Mouse (Mus musculus) heart, postnatal 0 days (tissue): Measurements from ENCODE around the gene Dennd1a. TPM values are rescaled to one million over a fixed set of nuclear protein-coding genes. Genes with fewer than 3 reads are reported as not detected.

ENCODE experiments used
- ATAC-seq: fragments of 200-750 bp; cut with Nextera tagmentation; 2 replicates; pipeline ENCODE4 v1.8.0; 2017; ENCODE audit warnings: low read depth, moderate number of reproducible peaks, moderate library complexity; ENCODE audit not compliant: insufficient read depth
- DNase-seq: peaks from one replicate; pipeline ENCODE4 v3.0.0-alpha.2; 2016; ENCODE audit warnings: low spot score
- H3K27ac ChIP-seq: fragments of 300-500 bp; sonication (generic); 2 replicates; pipeline ENCODE4 v1.5.1; 2014; ENCODE audit warnings: low read depth, mild to moderate bottlenecking
- H3K27me3 ChIP-seq: fragments of 300-500 bp; sonication (generic); 2 replicates; pipeline ENCODE4 v1.6.1; 2014; ENCODE audit warnings: low read length, mixed read lengths; ENCODE audit not compliant: control insufficient read depth, insufficient read depth
- H3K36me3 ChIP-seq: fragments of 300-500 bp; sonication (generic); replicated peaks from 2 replicates; pipeline ENCODE4 v1.6.1; 2014; ENCODE audit warnings: low read length, mixed read lengths; ENCODE audit not compliant: control insufficient read depth, insufficient read depth
- H3K4me1 ChIP-seq: fragments of 300-500 bp; sonication (generic); 2 replicates; pipeline ENCODE4 v1.6.1; 2014; ENCODE audit warnings: antibody characterized with exemption; ENCODE audit not compliant: control insufficient read depth, insufficient read depth
- H3K4me2 ChIP-seq: fragments of 300-500 bp; sonication (generic); 2 replicates; pipeline ENCODE4 v1.6.1; 2014; ENCODE audit warnings: low read depth, mild to moderate bottlenecking, low read length, moderate library complexity
- H3K4me3 ChIP-seq: fragments of 300-500 bp; sonication (generic); 2 replicates; pipeline ENCODE4 v1.5.1; 2014; ENCODE audit warnings: low read depth, low read length
- H3K9ac ChIP-seq: fragments of 300-500 bp; sonication (generic); replicated peaks from 2 replicates; pipeline ENCODE4 v1.6.1; 2014; ENCODE audit warnings: low read depth, low read length, mixed read lengths
- H3K9me3 ChIP-seq: fragments of 300-500 bp; sonication (generic); replicated peaks from 2 replicates; pipeline ENCODE4 v1.6.1; 2016; ENCODE audit warnings: low read length; ENCODE audit not compliant: control insufficient read depth
- CTCF ChIP-seq: IDR thresholded peaks from 2 replicates; pipeline ENCODE4 v1.5.1; 2016; ENCODE audit warnings: antibody characterized with exemption, control low read depth, low read depth
- EP300 ChIP-seq: IDR thresholded peaks from 2 replicates; pipeline ENCODE4 v1.6.1; 2016; ENCODE audit warnings: antibody characterized with exemption, low read depth
- WGBS: fragments of 180-500 bp; shearing (Covaris S2); extraction: QIAGEN DNeasy Blood & Tissue Kit; methylation state at CpG from one replicate; pipeline ENCODE4 v1.1.7; 2014; 5-methylcytosine and 5-hydroxymethylcytosine counted together
- polyA plus RNA-seq: library from polyadenylated mRNA; unstranded; fragments of >200 nt; fragmentation: Nextera tagmentation; extraction: Ambion mirVana; gene quantifications from 2 replicates; pipeline ENCODE4 v1.2.1, GENCODE M21; 2015
- total RNA-seq: library from RNA; depleted of rRNA; stranded (reverse); fragments of >200 nt; gene quantifications from 2 replicates; pipeline ENCODE4 v1.2.3, GENCODE M21; 2014; ENCODE audit warnings: low replicate concordance

Gene Dennd1a
- total and polyA plus RNA-seq, 2 experiments from 2014 or later = 5.7 to 15.8 TPM

- peak overlapping the region; percentile 25 for H3K4me3 ChIP-seq
- peak overlapping the region; percentile 50 for H3K4me2 ChIP-seq
- TF ChIP-seq CTCF (no peak), EP300 (no peak)
These were observed 90.8 kb downstream of the Dennd1a start for GRCm38 (mm10) chr2:38196199-38197060.

GRCm38 (mm10) chr2:38192007-38192406 is 95.2 kb downstream of the Dennd1a start:
- TF ChIP-seq EP300 (no peak), CTCF (no peak)
- DNase-seq = no peak
- 88% methylated on average over 1 of the region's 1 CpGs for WGBS

More at GRCm38 (mm10) chr2:38196199-38197060, 90.8 kb downstream of the Dennd1a start:
- Histone ChIP-seq H3K36me3 (no peaks in the 10 kb centered on the region), H3K9me3 (no peaks in the 10 kb centered on the region), H3K9ac (no peak overlapping the region), H3K27me3 (no peaks in the 10 kb centered on the region), H3K27ac (peak overlapping the region; percentile 27; the same call in 1 of the 2 replicates), H3K4me1 (peaks cover 5% of the 10 kb centered on the region; the same call in 1 of the 2 replicates)
- DNase-seq = peak; percentile 27
- ATAC-seq = no peak
- 13% methylated on average over 9 of the region's 9 CpGs for WGBS

GRCm38 (mm10) chr2:38191601-38192000 is 95.6 kb downstream of the Dennd1a start:
- no peaks in the 10 kb centered on the region for H3K36me3 ChIP-seq
- TF ChIP-seq EP300 (no peak), CTCF (no peak)
- H3K9ac ChIP-seq = no peak overlapping the region
- DNase-seq (no peak), ATAC-seq (no peak)
- no peak overlapping the region for H3K4me2 ChIP-seq
- H3K4me1 ChIP-seq = 0 out of 2 replicates have a peak, but pooled peaks cover 5% of the 10 kb centered on the region
- H3K27me3 ChIP-seq = no peaks in the 10 kb centered on the region
- H3K4me3 ChIP-seq = no peak overlapping the region
- no peaks in the 10 kb centered on the region for H3K9me3 ChIP-seq
- no peak overlapping the region for H3K27ac ChIP-seq

More at GRCm38 (mm10) chr2:38192007-38192406, 95.2 kb downstream of the Dennd1a start:
- Histone ChIP-seq H3K4me1 (peaks cover 5% of the 10 kb centered on the region; the same call in 1 of the 2 replicates), H3K9ac (no peak overlapping the region), H3K9me3 (no peaks in the 10 kb centered on the region), H3K4me3 (no peak overlapping the region), H3K4me2 (no peak overlapping the region), H3K27me3 (no peaks in the 10 kb centered on the region), H3K36me3 (no peaks in the 10 kb centered on the region), H3K27ac (no peak overlapping the region)
- ATAC-seq = no peak

GRCm38 (mm10) chr2:38186438-38186837 is 100.8 kb downstream of the Dennd1a start:
- Histone ChIP-seq H3K9me3 (no peaks in the 10 kb centered on the region), H3K27ac (no peak overlapping the region), H3K4me3 (no peak overlapping the region), H3K27me3 (no peaks in the 10 kb centered on the region), H3K9ac (no peak overlapping the region), H3K4me2 (no peak overlapping the region), H3K36me3 (no peaks in the 10 kb centered on the region), H3K4me1 (no peaks in the 10 kb centered on the region)
- no peak for TF ChIP-seq EP300
- TF ChIP-seq CTCF = peak; percentile 59
- ATAC-seq (no peak), DNase-seq (peak; percentile 23)
- WGBS = 73% methylated on average over 2 of the region's 2 CpGs

- Histone ChIP-seq H3K36me3 (no peaks in the 10 kb centered on the region), H3K27me3 (no peaks in the 10 kb centered on the region), H3K27ac (no peak overlapping the region), H3K4me1 (no peaks in the 10 kb centered on the region), H3K4me2 (no peak overlapping the region), H3K9me3 (no peaks in the 10 kb centered on the region), H3K4me3 (no peak overlapping the region), H3K9ac (no peak overlapping the region)
- 78% methylated on average over 3 of the region's 3 CpGs for WGBS
- DNase-seq (no peak), ATAC-seq (no peak)
- TF ChIP-seq EP300 = no peak
- TF ChIP-seq CTCF = no peak
These were observed 102.2 kb downstream of the Dennd1a start for GRCm38 (mm10) chr2:38184977-38185376.
